In genomic region chr17:29268682-29269348, GRCm38 (mm10) we compare ENCODE assay signal across 8 mouse cellular contexts. TPM values are rescaled to one million over a fixed set of nuclear protein-coding genes. Genes with fewer than 3 reads are reported as not detected.
DNase-seq lines count a peak whose midpoint lies in the region; ATAC-seq lines count a peak whose summit lies in the region.

TSS of gene BC004004 (plus strand) at chr17:29268788.

- H3K9ac ChIP-seq in hindbrain, embryonic 12.5 days: peak within 1 kb of the TSS; percentile 91

- H3K27ac ChIP-seq in hindbrain, embryonic 12.5 days: peak within 1 kb of the TSS; percentile 92

- H3K4me1 ChIP-seq in hindbrain, embryonic 12.5 days: peaks cover 21% of the 10 kb centered on the region

- H3K4me3 ChIP-seq in hindbrain, embryonic 12.5 days: peak within 1 kb of the TSS; percentile 90

- H3K4me2 ChIP-seq in hindbrain, embryonic 12.5 days (replicated peaks): peak within 1 kb of the TSS; percentile 73

- no peaks in the 10 kb centered on the region for H3K27me3 ChIP-seq in hindbrain, embryonic 12.5 days

- no peaks in the 10 kb centered on the region for H3K9me3 ChIP-seq in hindbrain, embryonic 12.5 days (replicated peaks)

- peak; percentile 88 for ATAC-seq in hindbrain, embryonic 12.5 days (ENCODE audit: low FRiP score)

- WGBS in hindbrain, embryonic 12.5 days: under 1% methylated on average over 39 of the region's 63 CpGs

- DNase-seq in Muller cell, postnatal 12 days (ENCODE audit: inconsistent ontology term): peak; percentile 97
- DNase-seq in cerebellum, adult 9-11 months: peak; percentile 97
- peak; percentile 94 to 95 for DNase-seq in frontal cortex, postnatal 10 days (ENCODE audit: low spot score in 2 of 2)
- DNase-seq in layer of hippocampus, postnatal 14 days (ENCODE audit: low spot score in 2 of 2): peak; percentile 94 to 97
- peak; percentile 96 for DNase-seq in lung, postnatal 14 days
- DNase-seq in retina, adult 2 months (ENCODE audit: low read depth, low spot score): peak; percentile 88
- DNase-seq in thymus, postnatal 36 days: peak; percentile 92 to 95

- H3K36me3 ChIP-seq in hindbrain, embryonic 12.5 days: no peaks in the 10 kb centered on the region

RNA-seq across cellular contexts. Expression of gene BC004004, which starts in this region (rescaled TPM):
- polyA plus RNA-seq in hindbrain, embryonic 12.5 days (2016; fragmentation: Nextera tagmentation; extraction: Ambion mirVana): 72.5 and 76.9 TPM in 2 replicates
- 10 to 100 TPM; 88.1 to 93.8 TPM for total RNA-seq in layer of hippocampus, postnatal 14 days (2021)

Comparison
In these comparisons a context has a peak if more than half of its experiments do, and no peak if none do; other contexts are left out.
1. Peak in every context shown above with its lines: DNase-seq, ATAC-seq, H3K4me3 ChIP-seq and H3K27ac ChIP-seq.